Mouse (Mus musculus): ENCODE data around the gene Fan1. TPM values are rescaled to one million over a fixed set of nuclear protein-coding genes. Genes with fewer than 3 reads are reported as not detected.

The Fan1 gene
- total RNA-seq (2012; rRNA removed) = 7.3 and 7.8 TPM in 2 replicates

GRCm38 (mm10) chr7:64373830-64374562 is at the start of gene Fan1:
TSS of gene Fan1 (minus strand) at chr7:64374095.
- H3K27ac ChIP-seq (ENCODE audit: insufficient read depth, low read depth, low read length, poor library complexity, severe bottlenecking) = peak within 1 kb of the TSS; percentile 78
- TF ChIP-seq ZNF384 (IDR thresholded peaks at IDR 0.05; ENCODE audit: low read depth, low read length) (no peak), MAFK (IDR thresholded peaks at IDR 0.05; ENCODE audit: insufficient read depth, low read depth, low read length) (no peak), CHD2 (IDR thresholded peaks at IDR 0.05; ENCODE audit: low read depth, low read length) (no peak), HCFC1 (IDR thresholded peaks at IDR 0.05; ENCODE audit: borderline replicate concordance, insufficient read depth, low read length) (peak; percentile 78), ZC3H11A (IDR thresholded peaks at IDR 0.05; ENCODE audit: borderline replicate concordance, low read depth, low read length) (peak; percentile 26; the same call in 1 of the 2 replicates)
- peak within 1 kb of the TSS; percentile 80 to 82 for H3K4me3 ChIP-seq (ENCODE audit: insufficient read depth in 1 of 2, low read depth in 1 of 2, low read length in 2 of 2, poor library complexity in 1 of 2, severe bottlenecking in 1 of 2)
- peaks cover 0 to 2% of the 10 kb centered on the region in 2 experiments; a peak in 1 of 4 replicates for H3K4me1 ChIP-seq (ENCODE audit: control insufficient read depth in 2 of 2, insufficient read depth in 2 of 2, low read length in 2 of 2, poor library complexity in 1 of 2)
- peaks cover 14% of the 10 kb centered on the region; the same call in 1 of the 2 replicates for H3K36me3 ChIP-seq (ENCODE audit: control insufficient read depth, insufficient read depth, low read length, poor library complexity, severe bottlenecking)
- peak; percentile 69 for DNase-seq (ENCODE audit: low read depth, low spot score)
- H3K9ac ChIP-seq (ENCODE audit: insufficient read depth, low read depth, low read length, poor library complexity, severe bottlenecking) = peak within 1 kb of the TSS; percentile 84
- H3K9me3 ChIP-seq (ENCODE audit: control insufficient read depth, insufficient read depth, low read depth, low read length) = no peaks in the 10 kb centered on the region
- in situ Hi-C loops (cut with MboI; ENCODE audit: low sequenced_read_pairs in 2 of 2, unreplicated experiment in 2 of 2) = no loop called here

DNA sequence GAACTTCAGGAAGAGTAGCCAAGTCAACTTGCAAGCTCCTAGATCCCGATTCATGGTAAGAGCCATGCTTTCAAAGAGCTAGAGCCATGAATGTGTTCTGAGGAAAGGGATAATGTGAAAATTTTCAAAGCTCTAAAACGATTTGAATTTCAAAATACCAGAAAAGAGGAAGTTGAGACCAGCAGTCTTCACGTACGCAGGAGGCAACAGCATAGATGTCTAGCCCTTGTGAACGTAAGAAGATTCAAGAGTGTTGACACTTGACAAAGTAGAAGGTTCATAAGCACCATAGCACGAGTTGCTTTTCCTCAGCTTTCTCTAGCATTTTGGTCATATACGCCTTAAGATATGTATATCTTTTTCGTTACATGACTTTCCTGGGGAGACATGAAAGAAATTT is 30.1 kb upstream of the Fan1 start:
- Histone ChIP-seq H3K27ac (ENCODE audit: insufficient read depth, low read depth, low read length, poor library complexity, severe bottlenecking) (no peak overlapping the region), H3K36me3 (ENCODE audit: control insufficient read depth, insufficient read depth, low read length, poor library complexity, severe bottlenecking) (no peaks in the 10 kb centered on the region), H3K9me3 (ENCODE audit: control insufficient read depth, insufficient read depth, low read depth, low read length) (no peaks in the 10 kb centered on the region), H3K9ac (ENCODE audit: insufficient read depth, low read depth, low read length, poor library complexity, severe bottlenecking) (no peak overlapping the region), H3K4me1 (ENCODE audit: control insufficient read depth in 2 of 2, insufficient read depth in 2 of 2, low read length in 2 of 2, poor library complexity in 1 of 2) (no peaks in the 10 kb centered on the region), H3K4me3 (ENCODE audit: insufficient read depth in 1 of 2, low read depth in 1 of 2, low read length in 2 of 2, poor library complexity in 1 of 2, severe bottlenecking in 1 of 2) (no peak overlapping the region)
- no peak for DNase-seq (ENCODE audit: low read depth, low spot score)
- in situ Hi-C loops (cut with MboI; ENCODE audit: low sequenced_read_pairs in 2 of 2, unreplicated experiment in 2 of 2) = no loop called here
- TF ChIP-seq MAFK (IDR thresholded peaks at IDR 0.05; ENCODE audit: insufficient read depth, low read depth, low read length) (no peak), HCFC1 (IDR thresholded peaks at IDR 0.05; ENCODE audit: borderline replicate concordance, insufficient read depth, low read length) (no peak)

- H3K4me3 ChIP-seq (ENCODE audit: insufficient read depth in 1 of 2, low read depth in 1 of 2, low read length in 2 of 2, poor library complexity in 1 of 2, severe bottlenecking in 1 of 2) = no peak overlapping the region
- H3K4me1 ChIP-seq (ENCODE audit: control insufficient read depth in 2 of 2, insufficient read depth in 2 of 2, low read length in 2 of 2, poor library complexity in 1 of 2) = no peaks in the 10 kb centered on the region
- H3K9me3 ChIP-seq (ENCODE audit: control insufficient read depth, insufficient read depth, low read depth, low read length) = no peaks in the 10 kb centered on the region
- no peak overlapping the region for H3K27ac ChIP-seq (ENCODE audit: insufficient read depth, low read depth, low read length, poor library complexity, severe bottlenecking)
- no peak for DNase-seq (ENCODE audit: low read depth, low spot score)
- H3K9ac ChIP-seq (ENCODE audit: insufficient read depth, low read depth, low read length, poor library complexity, severe bottlenecking) = no peak overlapping the region
- in situ Hi-C loops (cut with MboI; ENCODE audit: low sequenced_read_pairs in 2 of 2, unreplicated experiment in 2 of 2) = no loop called here
- TF ChIP-seq ZNF384 (IDR thresholded peaks at IDR 0.05; ENCODE audit: low read depth, low read length) (no peak), MAFK (IDR thresholded peaks at IDR 0.05; ENCODE audit: insufficient read depth, low read depth, low read length) (no peak), HCFC1 (IDR thresholded peaks at IDR 0.05; ENCODE audit: borderline replicate concordance, insufficient read depth, low read length) (no peak), CHD2 (IDR thresholded peaks at IDR 0.05; ENCODE audit: low read depth, low read length) (no peak), ZC3H11A (IDR thresholded peaks at IDR 0.05; ENCODE audit: borderline replicate concordance, low read depth, low read length) (no peak)
- no peaks in the 10 kb centered on the region for H3K36me3 ChIP-seq (ENCODE audit: control insufficient read depth, insufficient read depth, low read length, poor library complexity, severe bottlenecking)
These were observed 28.6 kb upstream of the Fan1 start for GRCm38 (mm10) chr7:64402452-64402851.

- no peak for TF ChIP-seq ZC3H11A (IDR thresholded peaks at IDR 0.05; ENCODE audit: borderline replicate concordance, low read depth, low read length)
- no peak for TF ChIP-seq HCFC1 (IDR thresholded peaks at IDR 0.05; ENCODE audit: borderline replicate concordance, insufficient read depth, low read length)
- no peak for TF ChIP-seq CHD2 (IDR thresholded peaks at IDR 0.05; ENCODE audit: low read depth, low read length)
- TF ChIP-seq ZNF384 (IDR thresholded peaks at IDR 0.05; ENCODE audit: low read depth, low read length) = no peak
- no peak for TF ChIP-seq MAFK (IDR thresholded peaks at IDR 0.05; ENCODE audit: insufficient read depth, low read depth, low read length)
- Histone ChIP-seq H3K36me3 (ENCODE audit: control insufficient read depth, insufficient read depth, low read length, poor library complexity, severe bottlenecking) (no peaks in the 10 kb centered on the region), H3K9me3 (ENCODE audit: control insufficient read depth, insufficient read depth, low read depth, low read length) (no peaks in the 10 kb centered on the region), H3K4me1 (ENCODE audit: control insufficient read depth in 2 of 2, insufficient read depth in 2 of 2, low read length in 2 of 2, poor library complexity in 1 of 2) (no peaks in the 10 kb centered on the region), H3K4me3 (ENCODE audit: insufficient read depth in 1 of 2, low read depth in 1 of 2, low read length in 2 of 2, poor library complexity in 1 of 2, severe bottlenecking in 1 of 2) (no peak overlapping the region), H3K9ac (ENCODE audit: insufficient read depth, low read depth, low read length, poor library complexity, severe bottlenecking) (no peak overlapping the region), H3K27ac (ENCODE audit: insufficient read depth, low read depth, low read length, poor library complexity, severe bottlenecking) (no peak overlapping the region)
- no peak for DNase-seq (ENCODE audit: low read depth, low spot score)
- in situ Hi-C loops (cut with MboI; ENCODE audit: low sequenced_read_pairs in 2 of 2, unreplicated experiment in 2 of 2) = no loop called here
These were observed 26.8 kb upstream of the Fan1 start for GRCm38 (mm10) chr7:64400725-64401124.

All from ES-E14 (cell line).